ENCODE assay signal across 14 mouse cellular contexts in the genomic region with DNA sequence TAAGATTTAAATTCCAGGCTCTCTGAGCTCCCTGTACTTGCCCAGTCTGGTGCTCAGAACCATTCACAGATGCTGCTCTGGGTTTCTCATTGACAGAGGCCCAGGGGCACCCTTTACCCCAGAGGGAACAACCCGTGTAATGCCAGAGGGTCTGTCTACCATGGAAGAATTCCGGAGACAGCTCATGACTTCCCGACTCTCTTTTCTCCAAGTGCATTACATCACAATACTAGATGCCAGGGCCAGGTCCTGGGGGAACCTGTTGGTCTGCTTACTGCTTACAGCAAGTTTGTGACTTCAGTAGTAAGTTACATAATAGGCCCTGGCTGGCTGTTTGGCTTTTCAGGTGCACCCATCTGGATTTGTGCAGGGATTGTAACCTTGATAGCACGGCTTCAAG. TPM values are rescaled to one million over a fixed set of nuclear protein-coding genes. Genes with fewer than 3 reads are reported as not detected.
DNase-seq lines count a peak whose midpoint lies in the region; ATAC-seq lines count a peak whose summit lies in the region.
"Had no signal": no experiment of that assay in that cellular context is flagged by ENCODE, and none has a peak within 500 bp of the region (broad histone marks: within the 10 kb centered on the region; RNA-seq: fewer than 3 reads in every experiment).

No protein-coding gene starts in this region.

- H3K4me2 ChIP-seq in kidney, embryonic 16.5 days (replicated peaks; ENCODE audit: low read depth, low read length): no peak overlapping the region
- H3K4me2 ChIP-seq: hindbrain, embryonic 15.5 days; midbrain, embryonic 15.5 days had no signal

- H3K27me3 ChIP-seq in kidney, embryonic 16.5 days (ENCODE audit: insufficient read depth, low read length): no peaks in the 10 kb centered on the region
- H3K27me3 ChIP-seq: hindbrain, embryonic 15.5 days; midbrain, embryonic 15.5 days had no signal

- peak; percentile 59; the same call in 1 of the 2 replicates for ATAC-seq in kidney, embryonic 16.5 days (ENCODE audit: low FRiP score, low TSS enrichment)
- ATAC-seq: activated CD4-positive, CD25-positive, alpha-beta regulatory T cell, adult 4 months; midbrain, embryonic 15.5 days had no signal

- H3K4me1 ChIP-seq in brown adipose tissue, adult 24 weeks (ENCODE audit: control insufficient read depth, insufficient read depth, insufficient read length, low read length): peaks cover 12% of the 10 kb centered on the region
- H3K4me1 ChIP-seq in kidney, embryonic 16.5 days (ENCODE audit: insufficient read depth, low read length): 0 out of 2 replicates have a peak, but pooled peaks cover 10% of the 10 kb centered on the region
- H3K4me1 ChIP-seq: forebrain, embryonic 10.5 days; hindbrain, embryonic 15.5 days had no signal

- DNase-seq in NIH3T3 (ENCODE audit: low read depth): peak; percentile 17
- peak; percentile 43 for DNase-seq in lung, postnatal 10 days
- DNase-seq in layer of hippocampus, adult 18-20 months (ENCODE audit: low spot score in 2 of 2): no peak
- DNase-seq in ovary, postnatal 10 days (ENCODE audit: low spot score): no peak
- no peak for DNase-seq in embryo, embryonic 11 days
- DNase-seq: cerebellum, adult 9-11 months; heart, adult 2 months had no signal

- H3K9ac ChIP-seq in kidney, embryonic 16.5 days (replicated peaks; ENCODE audit: low read length): no peak overlapping the region
- H3K9ac ChIP-seq: hindbrain, embryonic 15.5 days; midbrain, embryonic 15.5 days had no signal

- H3K36me3 ChIP-seq in kidney, embryonic 16.5 days (ENCODE audit: insufficient read depth, low read length): no peaks in the 10 kb centered on the region
- H3K36me3 ChIP-seq: forebrain, embryonic 10.5 days; hindbrain, embryonic 15.5 days; midbrain, embryonic 15.5 days had no signal

- H3K27ac ChIP-seq in brown adipose tissue, adult 24 weeks (replicated peaks; ENCODE audit: low read depth, low read length): peak overlapping the region; percentile 51
- H3K27ac ChIP-seq in kidney, embryonic 16.5 days (ENCODE audit: low read length): 0 out of 2 replicates have a peak overlapping the region, but pooled peaks have one; percentile 4
- H3K27ac ChIP-seq: forebrain, embryonic 10.5 days; heart, adult 2 months; hindbrain, embryonic 15.5 days; macrophage; midbrain, embryonic 15.5 days had no signal

- H3K9me3 ChIP-seq in kidney, embryonic 16.5 days (ENCODE audit: low read length): no peaks in the 10 kb centered on the region
- H3K9me3 ChIP-seq: forebrain, embryonic 10.5 days; hindbrain, embryonic 15.5 days; midbrain, embryonic 15.5 days had no signal

- 62% methylated on average over 4 of the region's 4 CpGs for WGBS in kidney, embryonic 16.5 days

- H3K4me3 ChIP-seq in brown adipose tissue, adult 24 weeks (ENCODE audit: insufficient read depth, low read depth, low read length): no peak overlapping the region
- no peak overlapping the region for H3K4me3 ChIP-seq in kidney, embryonic 16.5 days (ENCODE audit: low read length)
- H3K4me3 ChIP-seq: forebrain, embryonic 10.5 days; heart, adult 2 months; hindbrain, embryonic 15.5 days; midbrain, embryonic 15.5 days had no signal

RNA-seq across cellular contexts. Expression of gene Afdn, which starts 45.7 kb away (rescaled TPM):
- 28.9 and 74.8 TPM in 2 replicates for polyA plus RNA-seq in brown adipose tissue, adult 24 weeks (2012; ENCODE audit: insufficient read depth, insufficient read length, missing spikeins)
- 52.7 TPM in 2 replicates for polyA plus RNA-seq in kidney, embryonic 16.5 days (2015; fragmentation: Nextera tagmentation; extraction: Ambion mirVana)
- 100 to 1,000 TPM; 101 to 105 TPM for total RNA-seq in layer of hippocampus, adult 18-20 months (2021)

RNA-seq across cellular contexts. Expression of gene Tcte2, which starts 47.0 kb away (rescaled TPM):
- polyA plus RNA-seq in brown adipose tissue, adult 24 weeks (2012; ENCODE audit: insufficient read depth, insufficient read length, missing spikeins): not detected in 2 replicates
- 2.8 and 4.0 TPM in 2 replicates for polyA plus RNA-seq in kidney, embryonic 16.5 days (2015; fragmentation: Nextera tagmentation; extraction: Ambion mirVana)
- total RNA-seq in layer of hippocampus, adult 18-20 months (2021): 10 to 100 TPM; 18.5 to 21.0 TPM
- polyA plus RNA-seq: activated CD4-positive, CD25-positive, alpha-beta regulatory T cell, adult 4 months; macrophage had no signal

Comparison
In these comparisons a context has a peak if more than half of its experiments do, and no peak if none do; other contexts are left out.
1. DNase-seq: peak in NIH3T3 (single experiment) and lung, postnatal 10 days (single experiment); none in layer of hippocampus, adult 18-20 months (0 of 2), ovary, postnatal 10 days (single experiment) and embryo, embryonic 11 days (single experiment).